Mouse (Mus musculus) heart, embryonic 13.5 days (tissue): ENCODE measurements at regions not wholly inside any gene's neighbourhood (a gene's known extent, or its start where the extent isn't known, plus 50 kb on each side); places are given as distances from the start of the nearest gene placed in this dataset.

Experiments
- ATAC-seq: fragments of 200-750 bp; cut with Nextera tagmentation; 2 replicates; pipeline ENCODE4 v1.8.0; 2017; ENCODE audit warnings: moderate TSS enrichment; ENCODE audit not compliant: insufficient number of reproducible peaks, low FRiP score, low TSS enrichment; ENCODE audit errors: extremely low read depth
- H3K27ac ChIP-seq: fragments of 300-500 bp; sonication (generic); replicated peaks from 2 replicates; pipeline ENCODE4 v1.5.1; 2015; ENCODE audit warnings: moderate library complexity, mild to moderate bottlenecking, inconsistent platforms
- H3K27me3 ChIP-seq: fragments of 300-500 bp; sonication (generic); replicated peaks from 2 replicates; pipeline ENCODE4 v1.6.1; 2015; ENCODE audit warnings: mild to moderate bottlenecking, inconsistent platforms
- H3K36me3 ChIP-seq: fragments of 300-500 bp; sonication (generic); 2 replicates; pipeline ENCODE4 v1.6.1; 2015; ENCODE audit warnings: mild to moderate bottlenecking, inconsistent platforms
- H3K4me1 ChIP-seq: fragments of 300-500 bp; sonication (generic); 2 replicates; pipeline ENCODE4 v1.6.1; 2015; ENCODE audit warnings: inconsistent platforms
- H3K4me2 ChIP-seq: fragments of 300-500 bp; sonication (generic); 2 replicates; pipeline ENCODE4 v1.6.1; 2015; ENCODE audit warnings: inconsistent platforms, mild to moderate bottlenecking, moderate library complexity
- H3K4me3 ChIP-seq: fragments of 300-500 bp; sonication (generic); 2 replicates; pipeline ENCODE4 v1.5.1; 2015; ENCODE audit warnings: moderate library complexity, mild to moderate bottlenecking, inconsistent platforms
- H3K9ac ChIP-seq: fragments of 300-500 bp; sonication (generic); 2 replicates; pipeline ENCODE4 v1.6.1; 2015; ENCODE audit warnings: inconsistent platforms, mild to moderate bottlenecking, moderate library complexity
- H3K9me3 ChIP-seq: fragments of 300-500 bp; sonication (generic); 2 replicates; pipeline ENCODE4 v1.6.1; 2016; ENCODE audit warnings: inconsistent platforms
- WGBS: fragments of 180-500 bp; shearing (Covaris S2); methylation state at CpG from one replicate; pipeline ENCODE4 v1.1.7; 2015; ENCODE audit warnings: mixed read lengths; 5-methylcytosine and 5-hydroxymethylcytosine counted together

- WGBS = 70% methylated on average over 14 of the region's 14 CpGs
- ATAC-seq = no peak
- Histone ChIP-seq H3K4me3 (no peak overlapping the region), H3K9ac (no peak overlapping the region), H3K4me1 (no peaks in the 10 kb centered on the region), H3K27me3 (no peaks in the 10 kb centered on the region), H3K36me3 (no peaks in the 10 kb centered on the region), H3K27ac (no peak overlapping the region), H3K9me3 (no peaks in the 10 kb centered on the region), H3K4me2 (no peak overlapping the region)
Measured at GRCm38 (mm10) chr17:64200092-64200877, 131.4 kb downstream of the Pja2 start.

GRCm38 (mm10) chr17:64199241-64199933 lies 132.3 kb downstream of the Pja2 start:
- Histone ChIP-seq H3K27me3 (no peaks in the 10 kb centered on the region), H3K4me1 (no peaks in the 10 kb centered on the region), H3K27ac (no peak overlapping the region), H3K9me3 (no peaks in the 10 kb centered on the region), H3K36me3 (no peaks in the 10 kb centered on the region), H3K4me2 (no peak overlapping the region), H3K4me3 (no peak overlapping the region), H3K9ac (no peak overlapping the region)
- no peak for ATAC-seq
- WGBS = 72% methylated on average over 10 of the region's 10 CpGs

- H3K9me3 ChIP-seq = no peaks in the 10 kb centered on the region
- H3K27me3 ChIP-seq = no peaks in the 10 kb centered on the region
- H3K36me3 ChIP-seq = no peaks in the 10 kb centered on the region
- H3K4me1 ChIP-seq = no peaks in the 10 kb centered on the region
- H3K27ac ChIP-seq = no peak overlapping the region
- ATAC-seq = no peak
- no peak overlapping the region for H3K4me3 ChIP-seq
- H3K9ac ChIP-seq = no peak overlapping the region
- H3K4me2 ChIP-seq = no peak overlapping the region
- 66% methylated on average over 10 of the region's 10 CpGs for WGBS
Measured at GRCm38 (mm10) chr17:64196437-64196836, 135.3 kb downstream of the Pja2 start.

GRCm38 (mm10) chr17:64193055-64193454 lies 138.7 kb downstream of the Pja2 start:
- Histone ChIP-seq H3K9me3 (no peaks in the 10 kb centered on the region), H3K27ac (no peak overlapping the region), H3K4me3 (no peak overlapping the region), H3K9ac (no peak overlapping the region), H3K4me2 (no peak overlapping the region), H3K4me1 (no peaks in the 10 kb centered on the region), H3K36me3 (no peaks in the 10 kb centered on the region), H3K27me3 (no peaks in the 10 kb centered on the region)
- WGBS = 70% methylated on average over 6 of the region's 6 CpGs
- ATAC-seq = no peak
